Mouse (Mus musculus) spleen, adult 2 months (tissue): ENCODE results near the gene Vstm4. TPM values are rescaled to one million over a fixed set of nuclear protein-coding genes. Genes with fewer than 3 reads are reported as not detected.

Experiments
- DNase-seq, 2 experiments: peaks; one replicate each; pipeline versions ENCODE4 v3.0.0 to v3.0.0-alpha.2; 2012 to 2021; ENCODE audit warnings: low spot score in 2 of 2, low read depth in 1 of 2
- H3K27ac ChIP-seq: fragments of 200-500 bp; 2 replicates; pipeline ENCODE4 v1.5.1; 2012; ENCODE audit warnings: low read length, inconsistent platforms; ENCODE audit not compliant: insufficient read depth
- H3K27me3 ChIP-seq: fragments of 200-500 bp; 2 replicates; pipeline ENCODE4 v1.6.1; 2012; ENCODE audit warnings: mild to moderate bottlenecking, moderate library complexity, low read length, inconsistent platforms; ENCODE audit not compliant: control insufficient read depth, insufficient read depth
- H3K36me3 ChIP-seq: fragments of 200-500 bp; 2 replicates; pipeline ENCODE4 v1.6.1; 2012; ENCODE audit warnings: mild to moderate bottlenecking, low read length, inconsistent platforms; ENCODE audit not compliant: control insufficient read depth, insufficient read depth
- H3K4me1 ChIP-seq: fragments of 200-500 bp; 2 replicates; pipeline ENCODE4 v1.6.1; 2011; ENCODE audit warnings: inconsistent platforms; ENCODE audit not compliant: control insufficient read depth, insufficient read depth, insufficient read length
- H3K4me3 ChIP-seq: fragments of 200-500 bp; 2 replicates; pipeline ENCODE4 v1.5.1; 2011; ENCODE audit warnings: mild to moderate bottlenecking, inconsistent platforms; ENCODE audit not compliant: insufficient read depth, insufficient read length; ENCODE audit errors: extremely low read depth
- CTCF ChIP-seq: fragments of 200-500 bp; IDR thresholded peaks from 2 replicates; pipeline ENCODE4 v1.5.1; 2011; ENCODE audit warnings: mild to moderate bottlenecking, inconsistent platforms; ENCODE audit not compliant: insufficient read depth, insufficient read length, insufficient replicate concordance; ENCODE audit errors: extremely low read depth
- POLR2A ChIP-seq: fragments of 200-500 bp; IDR thresholded peaks from 2 replicates; pipeline ENCODE4 v1.6.1; 2011; ENCODE audit warnings: low read depth, low read length, inconsistent platforms
- WGBS: fragments of 180-500 bp; shearing (Covaris S2); methylation state at CpG from one replicate; pipeline ENCODE4 v1.1.7; 2018; 5-methylcytosine and 5-hydroxymethylcytosine counted together
- polyA plus RNA-seq: library from polyadenylated mRNA; depleted of rRNA; stranded (reverse); fragments of >200 nt; gene quantifications from 2 replicates; pipeline ENCODE4 v1.2.3, GENCODE M21; 2012

Vstm4 gene
- polyA plus RNA-seq, 1 experiment = 4.3 TPM

DNA sequence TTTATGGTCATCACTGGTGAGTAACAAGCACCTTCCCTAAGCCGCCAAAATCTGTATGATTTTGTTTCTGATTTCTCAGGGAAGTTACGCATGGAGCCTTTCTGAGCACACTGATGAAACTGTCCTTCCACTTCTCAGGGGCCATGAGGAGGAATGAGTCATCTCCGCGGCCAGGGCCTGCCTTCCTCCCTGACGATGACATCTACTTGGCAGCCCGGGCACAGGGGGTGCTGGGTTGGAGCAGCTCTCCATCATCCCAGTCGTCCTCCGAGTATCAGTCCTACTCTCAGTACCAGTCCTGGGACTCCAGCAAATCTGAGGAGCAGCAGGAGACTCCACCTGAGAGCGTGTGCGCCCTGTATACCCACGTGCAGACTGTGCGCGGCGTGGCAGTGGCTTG, 21.4 kb upstream of the Vstm4 start:
- Histone ChIP-seq H3K4me3 (no peak overlapping the region), H3K4me1 (no peaks in the 10 kb centered on the region), H3K27ac (no peak overlapping the region), H3K27me3 (no peaks in the 10 kb centered on the region), H3K36me3 (no peaks in the 10 kb centered on the region)
- WGBS = 83% methylated on average over 14 of the region's 14 CpGs
- no peak for DNase-seq
- TF ChIP-seq POLR2A (no peak), CTCF (no peak)

DNA sequence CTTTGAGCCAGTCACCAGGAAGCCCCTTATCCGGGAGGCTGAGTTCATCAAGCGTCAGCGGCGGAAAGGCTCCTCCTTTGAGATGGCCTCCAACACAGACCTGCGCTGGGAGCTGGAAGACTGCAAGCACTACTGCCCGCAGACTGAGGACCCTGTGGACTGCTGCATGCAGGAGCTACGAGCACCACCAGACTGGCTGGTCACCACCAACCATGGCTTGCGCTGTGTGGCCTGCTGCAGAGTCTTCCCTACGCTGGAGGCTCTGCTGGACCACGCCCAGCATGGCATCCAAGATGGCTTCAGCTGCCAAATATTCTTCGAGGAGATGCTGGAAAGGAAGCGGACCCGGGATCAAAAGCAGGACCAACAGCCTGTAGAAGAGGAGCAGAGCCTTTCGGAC, 21.0 kb upstream of the Vstm4 start:
- TF ChIP-seq CTCF = no peak
- TF ChIP-seq POLR2A = no peak
- Histone ChIP-seq H3K27me3 (no peaks in the 10 kb centered on the region), H3K27ac (no peak overlapping the region), H3K4me3 (no peak overlapping the region), H3K36me3 (no peaks in the 10 kb centered on the region), H3K4me1 (no peaks in the 10 kb centered on the region)
- 93% methylated on average over 14 of the region's 14 CpGs for WGBS
- DNase-seq = no peak

DNA sequence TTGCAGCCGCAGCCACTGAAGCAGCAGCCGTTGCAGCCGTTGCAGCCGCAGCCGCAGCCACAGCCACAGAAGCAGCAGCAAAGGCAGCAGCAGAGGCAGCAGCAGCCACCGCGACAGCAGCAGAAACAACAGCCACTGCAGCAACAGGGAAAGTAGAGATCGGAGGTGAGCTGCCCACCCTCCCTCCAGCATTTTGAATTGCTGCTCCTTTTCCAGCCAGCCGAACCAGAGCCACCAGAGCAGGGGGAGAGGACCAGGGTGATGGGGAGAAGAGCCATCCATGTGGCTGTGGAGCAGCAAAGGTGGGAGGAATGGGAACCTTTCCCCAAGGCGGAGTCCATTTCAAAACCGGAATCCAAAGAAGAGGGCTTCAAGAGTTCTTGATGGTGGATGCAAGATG, 20.4 kb upstream of the Vstm4 start:
- no peaks in the 10 kb centered on the region for H3K27me3 ChIP-seq
- TF ChIP-seq POLR2A = no peak
- TF ChIP-seq CTCF = no peak
- no peak overlapping the region for H3K4me3 ChIP-seq
- no peaks in the 10 kb centered on the region for H3K4me1 ChIP-seq
- no peak overlapping the region for H3K27ac ChIP-seq
- no peaks in the 10 kb centered on the region for H3K36me3 ChIP-seq
- no peak for DNase-seq
- 94% methylated on average over 11 of the region's 11 CpGs for WGBS

DNA sequence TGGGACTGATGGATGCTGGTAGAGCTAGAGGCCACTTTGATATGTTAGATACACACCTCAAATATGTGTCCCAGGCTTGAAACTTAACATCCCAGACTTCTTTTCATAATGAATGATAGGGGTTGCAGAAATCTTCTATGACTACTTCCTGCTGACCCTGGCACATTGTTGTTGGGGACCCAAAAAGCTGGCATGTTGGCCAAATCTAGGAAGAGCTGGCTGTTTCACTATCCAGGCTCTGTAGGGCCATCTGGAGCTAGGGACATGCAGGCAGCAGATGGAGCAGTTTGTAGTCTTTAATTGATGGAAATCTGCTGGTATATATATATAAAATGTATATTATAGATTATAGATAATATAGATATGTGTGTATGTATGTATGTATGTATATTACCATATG, 14.5 kb upstream of the Vstm4 start:
- no peak for DNase-seq
- Histone ChIP-seq H3K4me1 (no peaks in the 10 kb centered on the region), H3K36me3 (no peaks in the 10 kb centered on the region), H3K27me3 (no peaks in the 10 kb centered on the region), H3K27ac (no peak overlapping the region), H3K4me3 (no peak overlapping the region)
- TF ChIP-seq CTCF (no peak), POLR2A (no peak)

DNA sequence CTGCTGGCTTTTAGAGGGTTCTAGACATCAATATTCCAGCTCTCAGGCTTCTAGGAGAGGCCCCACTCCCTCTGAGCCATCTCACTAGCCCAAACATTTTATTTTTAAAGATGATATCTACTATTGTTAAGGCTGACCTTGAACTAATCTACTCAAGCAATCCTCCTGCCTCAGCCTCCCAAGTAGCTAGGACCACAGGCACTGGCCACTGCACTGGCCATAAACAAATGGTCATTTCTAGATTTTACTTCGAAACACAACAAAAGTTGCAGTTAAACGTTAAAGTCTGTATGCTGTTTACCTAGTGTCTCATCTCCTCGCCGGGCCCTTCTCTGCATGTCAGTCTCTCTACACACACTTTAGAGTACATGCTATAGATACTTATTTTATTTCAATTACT, 2.5 kb upstream of the Vstm4 start:
- H3K4me1 ChIP-seq = no peaks in the 10 kb centered on the region
- TF ChIP-seq CTCF (no peak), POLR2A (no peak)
- no peaks in the 10 kb centered on the region for H3K36me3 ChIP-seq
- no peak for DNase-seq
- H3K27ac ChIP-seq = no peak overlapping the region
- no peak overlapping the region for H3K4me3 ChIP-seq
- H3K27me3 ChIP-seq = peaks cover 7% of the 10 kb centered on the region; the same call in 1 of the 2 replicates
- WGBS = 90% methylated on average over 4 of the region's 4 CpGs

DNA sequence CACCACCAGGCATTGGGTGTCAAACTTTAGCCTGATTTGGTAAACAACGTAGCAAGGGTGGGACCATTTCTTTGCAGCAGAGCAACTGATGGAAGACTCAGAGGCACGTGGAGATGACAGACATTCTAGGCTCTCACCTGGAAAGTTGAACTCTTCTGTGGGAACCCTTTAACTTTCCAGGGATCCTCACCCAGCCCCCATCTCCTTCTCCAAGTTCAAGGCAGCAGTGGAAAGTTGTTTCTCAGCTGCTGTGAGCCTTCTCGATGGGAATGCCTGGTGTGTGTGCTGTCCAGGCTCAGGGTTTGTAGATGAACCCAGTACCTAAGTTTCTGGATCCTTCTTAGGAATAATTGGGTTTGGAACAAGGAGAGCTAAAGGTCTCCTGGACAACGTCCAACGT, 310 bp upstream of the Vstm4 start:
- no peaks in the 10 kb centered on the region for H3K4me1 ChIP-seq
- peaks cover 7% of the 10 kb centered on the region; the same call in 1 of the 2 replicates for H3K27me3 ChIP-seq
- WGBS = 46% methylated on average over 5 of the region's 5 CpGs
- TF ChIP-seq CTCF (no peak), POLR2A (no peak)
- H3K27ac ChIP-seq = no peak overlapping the region
- no peaks in the 10 kb centered on the region for H3K36me3 ChIP-seq
- no peak for DNase-seq
- no peak overlapping the region for H3K4me3 ChIP-seq

DNA sequence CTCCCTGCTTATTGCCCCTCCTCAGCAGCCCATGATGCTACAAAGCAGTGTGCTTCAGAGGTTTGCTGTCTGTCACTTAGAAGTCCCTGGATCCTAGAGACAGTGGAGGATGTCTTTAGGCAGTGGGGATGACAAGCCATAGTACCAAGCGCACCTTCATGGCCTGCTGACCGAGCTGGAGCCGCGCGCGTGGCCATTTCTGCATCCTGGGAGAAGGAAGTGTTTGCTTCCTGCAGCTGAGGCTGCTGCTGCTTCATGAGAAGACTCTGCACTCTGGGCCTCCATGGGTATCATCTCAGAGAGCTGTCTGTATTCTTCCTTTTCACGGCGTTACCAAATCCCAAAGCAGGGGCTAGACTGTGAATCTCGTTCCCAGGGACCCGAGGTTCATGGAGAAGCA, 1.8 kb downstream of the Vstm4 start:
- WGBS = 87% methylated on average over 10 of the region's 10 CpGs
- no peaks in the 10 kb centered on the region for H3K36me3 ChIP-seq
- H3K27ac ChIP-seq = no peak overlapping the region
- DNase-seq = no peak
- peaks cover 7% of the 10 kb centered on the region; the same call in 1 of the 2 replicates for H3K27me3 ChIP-seq
- H3K4me1 ChIP-seq = no peaks in the 10 kb centered on the region
- TF ChIP-seq POLR2A = no peak
- no peak for TF ChIP-seq CTCF
- H3K4me3 ChIP-seq = no peak overlapping the region
